Mouse (Mus musculus): Measurements from ENCODE around the gene Prdm16. TPM values are rescaled to one million over a fixed set of nuclear protein-coding genes. Genes with fewer than 3 reads are reported as not detected.

Prdm16 gene
- polyA plus RNA-seq, 1 experiment = 0.50 TPM

- Histone ChIP-seq H3K4me3 (ENCODE audit: insufficient read depth, low read length) (no peak overlapping the region), H3K27ac (ENCODE audit: insufficient read depth, low read depth, low read length) (no peak overlapping the region), H3K4me1 (ENCODE audit: control insufficient read depth, insufficient read depth, low read length) (0 out of 2 replicates have a peak, but pooled peaks cover 2% of the 10 kb centered on the region)
- TF ChIP-seq POLR2A (IDR thresholded peaks at IDR 0.05; ENCODE audit: borderline replicate concordance, low read depth, low read length) = no peak
- no peak for TF ChIP-seq CTCF (IDR thresholded peaks at IDR 0.05; ENCODE audit: low read depth, low read length)
Observed at GRCm38 (mm10) chr4:154526351-154526786, 110.3 kb downstream of the Prdm16 start.

GRCm38 (mm10) chr4:154523898-154524297, 112.8 kb downstream of the Prdm16 start:
- Histone ChIP-seq H3K27ac (ENCODE audit: insufficient read depth, low read depth, low read length) (no peak overlapping the region), H3K4me1 (ENCODE audit: control insufficient read depth, insufficient read depth, low read length) (peaks cover 13% of the 10 kb centered on the region; the same call in 1 of the 2 replicates), H3K4me3 (ENCODE audit: insufficient read depth, low read length) (no peak overlapping the region)
- TF ChIP-seq CTCF (IDR thresholded peaks at IDR 0.05; ENCODE audit: low read depth, low read length) = no peak
- TF ChIP-seq POLR2A (IDR thresholded peaks at IDR 0.05; ENCODE audit: borderline replicate concordance, low read depth, low read length) = no peak

DNA sequence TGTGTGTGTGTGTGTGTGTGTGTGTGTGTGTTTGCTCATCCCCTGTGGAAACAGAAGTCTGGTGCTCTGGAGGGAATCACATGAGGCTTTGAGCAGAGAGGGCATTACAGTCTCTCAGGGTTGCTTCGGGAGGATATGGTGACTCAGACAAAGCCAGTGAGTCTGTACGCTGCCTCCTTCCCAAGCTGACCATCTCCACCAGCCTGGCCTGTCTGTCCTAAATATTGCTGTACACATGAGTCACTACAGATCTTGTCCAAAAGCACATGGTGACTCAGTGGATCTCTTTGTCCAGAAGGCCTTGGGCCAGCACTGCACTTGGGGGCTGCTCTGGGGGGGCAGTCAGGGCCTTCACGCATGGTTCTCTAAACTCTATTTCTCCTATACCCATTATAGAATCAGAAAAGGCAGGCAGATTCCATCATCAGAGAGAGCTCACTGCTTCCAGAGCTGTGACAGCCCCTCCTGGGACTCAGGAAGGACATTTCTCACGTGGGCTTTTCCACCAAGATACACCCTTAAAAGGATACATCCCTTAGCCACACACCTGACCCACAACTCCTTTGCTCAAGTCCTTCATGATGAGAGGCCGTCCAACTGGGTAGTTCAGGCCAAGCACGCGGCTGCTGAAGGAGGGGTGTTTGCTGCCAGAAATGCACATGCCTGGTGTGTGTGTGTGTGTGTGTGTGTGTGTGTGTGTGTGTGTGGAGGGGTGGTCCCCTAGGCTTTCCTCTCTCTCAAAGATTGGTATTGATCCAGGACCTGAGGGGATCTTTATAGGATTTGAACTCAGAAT, 114.6 kb downstream of the Prdm16 start:
- Histone ChIP-seq H3K27ac (ENCODE audit: insufficient read depth, low read depth, low read length) (no peak overlapping the region), H3K4me3 (ENCODE audit: insufficient read depth, low read length) (no peak overlapping the region)
- no peak for TF ChIP-seq CTCF (IDR thresholded peaks at IDR 0.05; ENCODE audit: low read depth, low read length)
- no peak for TF ChIP-seq POLR2A (IDR thresholded peaks at IDR 0.05; ENCODE audit: borderline replicate concordance, low read depth, low read length)

GRCm38 (mm10) chr4:154519470-154520037, 117.1 kb downstream of the Prdm16 start:
- H3K4me1 ChIP-seq (ENCODE audit: control insufficient read depth, insufficient read depth, low read length) = peaks cover 13% of the 10 kb centered on the region; the same call in 1 of the 2 replicates
- no peak overlapping the region for H3K27ac ChIP-seq (ENCODE audit: insufficient read depth, low read depth, low read length)
- H3K4me3 ChIP-seq (ENCODE audit: insufficient read depth, low read length) = no peak overlapping the region
- no peak for TF ChIP-seq POLR2A (IDR thresholded peaks at IDR 0.05; ENCODE audit: borderline replicate concordance, low read depth, low read length)
- TF ChIP-seq CTCF (IDR thresholded peaks at IDR 0.05; ENCODE audit: low read depth, low read length) = no peak

More for the DNA sequence above, 114.6 kb downstream of the Prdm16 start:
- peaks cover 13% of the 10 kb centered on the region; the same call in 1 of the 2 replicates for H3K4me1 ChIP-seq (ENCODE audit: control insufficient read depth, insufficient read depth, low read length)

DNA sequence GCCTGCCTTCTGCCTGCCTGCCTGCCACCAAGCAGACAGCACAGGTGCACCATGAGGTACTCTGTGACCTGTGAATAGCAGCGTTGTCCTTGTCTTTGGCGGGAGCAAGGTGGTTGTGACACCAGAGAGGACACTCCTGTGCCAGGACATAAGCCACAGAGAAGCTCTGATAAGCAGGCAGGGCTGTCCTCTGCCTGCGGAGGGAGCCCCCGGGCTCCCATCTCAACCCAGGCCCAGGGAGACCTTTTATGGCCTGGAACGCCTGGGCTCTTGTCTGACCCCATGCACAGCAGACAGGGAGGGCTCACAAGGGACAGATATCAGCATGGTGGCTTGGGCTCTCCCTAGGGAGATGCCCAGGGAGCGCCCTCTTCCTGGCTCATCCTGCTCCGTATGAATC, 118.7 kb downstream of the Prdm16 start:
- no peak overlapping the region for H3K4me3 ChIP-seq (ENCODE audit: insufficient read depth, low read length)
- H3K4me1 ChIP-seq (ENCODE audit: control insufficient read depth, insufficient read depth, low read length) = peaks cover 13% of the 10 kb centered on the region; the same call in 1 of the 2 replicates
- no peak for TF ChIP-seq POLR2A (IDR thresholded peaks at IDR 0.05; ENCODE audit: borderline replicate concordance, low read depth, low read length)
- no peak for TF ChIP-seq CTCF (IDR thresholded peaks at IDR 0.05; ENCODE audit: low read depth, low read length)
- no peak overlapping the region for H3K27ac ChIP-seq (ENCODE audit: insufficient read depth, low read depth, low read length)

GRCm38 (mm10) chr4:154516470-154516869, 120.2 kb downstream of the Prdm16 start:
- no peak overlapping the region for H3K4me3 ChIP-seq (ENCODE audit: insufficient read depth, low read length)
- peaks cover 12% of the 10 kb centered on the region; the same call in 1 of the 2 replicates for H3K4me1 ChIP-seq (ENCODE audit: control insufficient read depth, insufficient read depth, low read length)
- H3K27ac ChIP-seq (ENCODE audit: insufficient read depth, low read depth, low read length) = no peak overlapping the region
- no peak for TF ChIP-seq CTCF (IDR thresholded peaks at IDR 0.05; ENCODE audit: low read depth, low read length)
- TF ChIP-seq POLR2A (IDR thresholded peaks at IDR 0.05; ENCODE audit: borderline replicate concordance, low read depth, low read length) = no peak

DNA sequence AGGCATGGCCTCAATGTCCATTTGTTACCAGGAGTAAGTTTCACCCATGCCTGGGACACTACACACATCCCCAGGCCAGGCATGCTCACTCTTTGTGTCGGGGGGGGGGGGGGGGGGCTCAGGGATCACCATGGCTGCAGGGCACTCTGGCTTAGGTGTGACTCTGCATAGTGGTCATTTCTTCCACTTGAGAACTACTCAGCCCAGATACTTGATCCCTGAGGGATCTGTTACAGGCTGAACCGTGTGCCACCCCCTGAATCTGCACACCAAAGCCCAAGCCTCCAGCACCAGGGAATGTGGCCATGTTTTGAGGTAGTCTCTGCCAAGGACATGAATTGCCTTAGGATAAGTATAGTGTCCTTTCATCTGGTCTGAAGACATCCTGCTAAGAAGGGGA, 123.0 kb downstream of the Prdm16 start:
- H3K4me3 ChIP-seq (ENCODE audit: insufficient read depth, low read length) = no peak overlapping the region
- H3K4me1 ChIP-seq (ENCODE audit: control insufficient read depth, insufficient read depth, low read length) = no peaks in the 10 kb centered on the region
- H3K27ac ChIP-seq (ENCODE audit: insufficient read depth, low read depth, low read length) = no peak overlapping the region
- no peak for TF ChIP-seq POLR2A (IDR thresholded peaks at IDR 0.05; ENCODE audit: borderline replicate concordance, low read depth, low read length)
- TF ChIP-seq CTCF (IDR thresholded peaks at IDR 0.05; ENCODE audit: low read depth, low read length) = no peak

DNA sequence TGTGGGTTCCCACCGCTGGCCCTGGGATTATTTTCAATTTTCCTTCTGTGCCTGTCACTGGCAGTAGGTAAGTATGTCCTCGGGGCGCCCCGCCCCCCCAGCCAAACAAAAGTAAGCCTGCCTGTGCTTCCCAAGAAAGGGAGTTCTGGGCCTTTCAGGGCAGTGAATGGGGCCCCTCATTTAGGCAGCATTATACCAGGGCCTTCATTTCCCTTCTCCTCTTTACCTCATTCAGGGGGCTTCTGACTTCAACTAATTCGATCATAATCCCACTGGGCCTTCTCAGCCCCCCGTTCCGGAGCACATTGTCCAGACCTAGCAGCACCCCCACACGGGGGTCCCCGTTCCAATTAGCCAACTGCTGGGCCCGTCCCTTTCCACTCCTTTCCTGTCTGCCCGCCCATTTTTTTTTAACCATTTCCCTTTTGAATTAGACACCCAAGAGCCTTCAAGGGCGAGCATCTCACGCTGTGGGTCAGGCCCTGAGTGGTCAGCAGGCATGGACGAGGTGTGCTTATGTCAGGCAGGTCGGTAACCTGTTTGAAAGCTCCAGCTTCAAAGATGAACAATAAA, 124.1 kb downstream of the Prdm16 start:
- Histone ChIP-seq H3K27ac (ENCODE audit: insufficient read depth, low read depth, low read length) (no peak overlapping the region), H3K4me1 (ENCODE audit: control insufficient read depth, insufficient read depth, low read length) (no peaks in the 10 kb centered on the region), H3K4me3 (ENCODE audit: insufficient read depth, low read length) (no peak overlapping the region)
- TF ChIP-seq CTCF (IDR thresholded peaks at IDR 0.05; ENCODE audit: low read depth, low read length) (no peak), POLR2A (IDR thresholded peaks at IDR 0.05; ENCODE audit: borderline replicate concordance, low read depth, low read length) (no peak)

GRCm38 (mm10) chr4:154511767-154512166, 124.9 kb downstream of the Prdm16 start:
- no peaks in the 10 kb centered on the region for H3K4me1 ChIP-seq (ENCODE audit: control insufficient read depth, insufficient read depth, low read length)
- H3K4me3 ChIP-seq (ENCODE audit: insufficient read depth, low read length) = no peak overlapping the region
- H3K27ac ChIP-seq (ENCODE audit: insufficient read depth, low read depth, low read length) = no peak overlapping the region
- TF ChIP-seq CTCF (IDR thresholded peaks at IDR 0.05; ENCODE audit: low read depth, low read length) = no peak
- TF ChIP-seq POLR2A (IDR thresholded peaks at IDR 0.05; ENCODE audit: borderline replicate concordance, low read depth, low read length) = no peak

Measured in bone marrow macrophage, adult 2 months (primary cell).